Mouse (Mus musculus) forebrain, embryonic 11.5 days (tissue): Measurements from ENCODE around the gene Tamm41. TPM values are rescaled to one million over a fixed set of nuclear protein-coding genes. Genes with fewer than 3 reads are reported as not detected.

ENCODE experiments used
- ATAC-seq: fragments of 200-750 bp; cut with Nextera tagmentation; replicated peaks from 2 replicates; pipeline ENCODE4 v1.8.0; 2017; ENCODE audit warnings: moderate TSS enrichment; ENCODE audit not compliant: low FRiP score
- DNase-seq: peaks from one replicate; pipeline ENCODE4 v3.0.0-alpha.2; 2017; ENCODE audit warnings: low spot score
- H3K27ac ChIP-seq: fragments of 300-500 bp; sonication (generic); 2 replicates; pipeline ENCODE4 v1.5.1; 2014; ENCODE audit warnings: low read depth, low read length
- H3K27me3 ChIP-seq: fragments of 300-500 bp; sonication (generic); 2 replicates; pipeline ENCODE4 v1.6.1; 2014; ENCODE audit warnings: mild to moderate bottlenecking, low read length, mixed read lengths; ENCODE audit not compliant: control insufficient read depth, insufficient read depth
- H3K36me3 ChIP-seq: fragments of 300-500 bp; sonication (generic); 2 replicates; pipeline ENCODE4 v1.6.1; 2014; ENCODE audit warnings: mild to moderate bottlenecking, low read length, moderate library complexity, mixed read lengths; ENCODE audit not compliant: control insufficient read depth, insufficient read depth
- H3K4me1 ChIP-seq: fragments of 300-500 bp; sonication (generic); replicated peaks from 2 replicates; pipeline ENCODE4 v1.6.1; 2014; ENCODE audit warnings: low read length, mixed read lengths; ENCODE audit not compliant: control insufficient read depth, insufficient read depth
- H3K4me2 ChIP-seq: fragments of 300-500 bp; sonication (generic); 2 replicates; pipeline ENCODE4 v1.6.1; 2014; ENCODE audit warnings: low read depth, mild to moderate bottlenecking, low read length, moderate library complexity, mixed read lengths; ENCODE audit not compliant: severe bottlenecking
- H3K4me3 ChIP-seq: fragments of 300-500 bp; sonication (generic); 2 replicates; pipeline ENCODE4 v1.5.1; 2014; ENCODE audit warnings: low read depth, low read length
- H3K9ac ChIP-seq: fragments of 300-500 bp; sonication (generic); 2 replicates; pipeline ENCODE4 v1.6.1; 2014; ENCODE audit warnings: low read length
- H3K9me3 ChIP-seq: fragments of 300-500 bp; sonication (generic); 2 replicates; pipeline ENCODE4 v1.6.1; 2016; ENCODE audit warnings: low read length, mixed read lengths; ENCODE audit not compliant: control insufficient read depth
- WGBS: fragments of 180-500 bp; shearing (Covaris S2); extraction: QIAGEN DNeasy Blood & Tissue Kit; methylation state at CpG from one replicate; pipeline ENCODE4 v1.1.7; 2014; 5-methylcytosine and 5-hydroxymethylcytosine counted together
- polyA plus RNA-seq: library from polyadenylated mRNA; unstranded; fragments of >200 nt; fragmentation: Nextera tagmentation; extraction: Ambion mirVana; gene quantifications from 2 replicates; pipeline ENCODE4 v1.2.1, GENCODE M21; 2014

The Tamm41 gene
- polyA plus RNA-seq, 1 experiment from 2014 or later: 79.0 TPM

DNA sequence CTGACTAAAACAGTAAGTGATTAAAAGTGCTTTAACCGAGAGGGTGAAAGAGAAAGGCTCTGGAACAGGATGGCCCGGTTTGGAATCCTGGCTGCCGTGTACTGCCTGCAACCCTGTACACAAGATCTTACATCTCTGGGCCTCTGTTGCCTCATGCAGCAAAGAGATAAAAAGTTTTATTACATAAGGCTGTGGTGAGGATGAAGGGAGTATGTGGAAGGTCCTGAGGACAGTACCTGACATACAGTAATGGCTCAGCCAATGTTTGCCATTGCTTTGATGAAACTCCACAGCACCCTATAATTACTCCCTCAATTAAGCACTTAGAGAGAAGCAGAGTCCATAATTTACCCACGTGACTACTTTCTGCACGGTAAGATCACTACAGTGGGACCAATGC is 40.8 kb downstream of the Tamm41 start:
- no peak overlapping the region for H3K27ac ChIP-seq
- ATAC-seq: no peak
- 89% methylated on average over 5 of the region's 5 CpGs for WGBS
- no peaks in the 10 kb centered on the region for H3K4me1 ChIP-seq
- H3K36me3 ChIP-seq: no peaks in the 10 kb centered on the region; the same call in 1 of the 2 replicates
- no peaks in the 10 kb centered on the region for H3K27me3 ChIP-seq
- H3K9ac ChIP-seq: no peak overlapping the region
- no peak overlapping the region for H3K4me3 ChIP-seq
- DNase-seq: no peak
- H3K4me2 ChIP-seq: no peak overlapping the region
- no peaks in the 10 kb centered on the region for H3K9me3 ChIP-seq

DNA sequence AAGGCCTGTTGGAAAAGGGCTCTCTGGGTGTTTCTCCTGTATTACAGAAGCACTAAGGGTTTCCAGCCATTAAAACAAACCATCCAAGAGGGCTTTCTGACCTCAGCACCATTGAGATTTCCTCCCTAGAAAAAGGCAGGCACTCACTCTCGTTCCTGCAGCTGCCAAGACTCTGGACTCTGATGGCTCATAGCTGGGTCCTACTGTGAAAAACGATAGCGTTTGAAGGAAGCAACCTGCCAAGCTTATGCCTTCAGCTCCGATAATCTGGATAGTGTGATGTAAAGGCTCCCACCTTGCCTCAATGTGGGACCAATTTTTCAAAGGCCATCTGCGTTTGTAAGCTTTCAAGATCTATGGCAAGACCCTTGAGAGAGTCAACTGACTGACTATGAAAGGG is 43.6 kb downstream of the Tamm41 start:
- H3K9me3 ChIP-seq: no peaks in the 10 kb centered on the region
- H3K36me3 ChIP-seq: no peaks in the 10 kb centered on the region
- no peak overlapping the region for H3K4me3 ChIP-seq
- H3K4me1 ChIP-seq: no peaks in the 10 kb centered on the region
- H3K4me2 ChIP-seq: no peak overlapping the region
- no peak for DNase-seq
- H3K9ac ChIP-seq: no peak overlapping the region
- no peak overlapping the region for H3K27ac ChIP-seq
- 90% methylated on average over 5 of the region's 5 CpGs for WGBS
- ATAC-seq: no peak
- H3K27me3 ChIP-seq: no peaks in the 10 kb centered on the region

DNA sequence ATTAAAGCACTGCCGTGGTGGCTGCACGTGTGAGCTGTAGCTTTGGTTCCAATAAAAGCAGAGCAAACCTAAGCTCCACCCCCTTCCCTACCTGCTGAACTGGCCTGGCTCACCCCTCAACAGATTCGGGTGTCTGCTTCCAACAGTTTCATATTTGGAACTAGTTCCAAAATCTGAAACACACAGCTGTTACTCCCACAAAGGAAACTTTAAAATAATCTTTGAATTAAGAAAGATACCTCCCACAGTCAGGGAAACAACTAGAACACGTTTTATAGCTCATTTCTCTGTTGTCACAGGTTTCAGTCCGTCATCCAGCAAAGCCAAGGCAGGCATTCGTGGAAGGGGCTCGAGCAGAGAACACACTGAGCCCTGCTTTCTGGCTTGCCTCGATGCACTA is 44.0 kb downstream of the Tamm41 start:
- Histone ChIP-seq H3K9ac (no peak overlapping the region), H3K4me1 (no peaks in the 10 kb centered on the region), H3K36me3 (no peaks in the 10 kb centered on the region), H3K27me3 (no peaks in the 10 kb centered on the region), H3K9me3 (no peaks in the 10 kb centered on the region), H3K4me2 (no peak overlapping the region), H3K4me3 (no peak overlapping the region), H3K27ac (no peak overlapping the region)
- DNase-seq: no peak
- WGBS: 80% methylated on average over 8 of the region's 8 CpGs
- ATAC-seq: no peak

DNA sequence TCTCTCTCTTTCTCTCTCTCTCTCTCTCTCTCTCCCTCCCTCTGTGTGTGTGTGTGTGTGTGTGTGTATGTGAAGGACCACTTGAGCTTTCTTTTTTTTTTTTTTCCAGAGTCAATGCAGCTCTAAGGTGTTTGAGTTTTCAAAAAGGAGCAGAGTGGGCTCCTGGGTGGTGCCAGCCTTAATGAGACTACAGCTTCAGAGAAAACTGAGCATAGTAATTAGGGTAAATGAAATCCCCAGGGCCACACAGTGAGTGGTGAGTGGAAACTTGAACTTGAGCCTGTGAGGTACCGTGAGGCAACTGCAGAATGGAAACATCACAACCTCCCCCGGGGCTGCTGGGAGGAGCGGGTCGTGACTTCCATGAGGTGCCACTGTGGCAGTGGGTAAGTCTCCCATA is 45.8 kb downstream of the Tamm41 start:
- no peaks in the 10 kb centered on the region for H3K27me3 ChIP-seq
- no peak for ATAC-seq
- no peak overlapping the region for H3K9ac ChIP-seq
- no peak overlapping the region for H3K4me3 ChIP-seq
- no peak overlapping the region for H3K27ac ChIP-seq
- no peak for DNase-seq
- no peaks in the 10 kb centered on the region for H3K9me3 ChIP-seq
- H3K36me3 ChIP-seq: no peaks in the 10 kb centered on the region
- WGBS: 81% methylated on average over 4 of the region's 4 CpGs
- H3K4me2 ChIP-seq: no peak overlapping the region
- H3K4me1 ChIP-seq: no peaks in the 10 kb centered on the region

DNA sequence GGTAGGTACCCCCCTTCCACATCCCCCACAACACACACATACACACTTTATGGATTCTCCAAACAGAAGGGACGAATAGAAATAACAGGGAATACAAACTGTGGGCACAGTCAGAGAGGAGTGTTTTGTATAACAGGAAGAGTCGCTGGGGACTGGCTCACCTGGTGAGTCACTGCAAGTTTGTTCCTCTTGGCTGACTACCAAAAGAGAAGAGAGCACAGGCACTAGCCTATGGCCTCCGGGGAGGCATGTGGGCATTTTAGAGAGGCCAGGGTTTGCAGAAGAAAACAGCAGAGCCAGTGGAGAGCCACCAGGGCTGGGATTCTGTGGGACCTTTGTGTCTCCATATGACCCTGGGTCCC is 49.1 kb downstream of the Tamm41 start:
- ATAC-seq (no peak), DNase-seq (no peak)
- Histone ChIP-seq H3K9ac (no peak overlapping the region), H3K4me2 (no peak overlapping the region), H3K4me3 (no peak overlapping the region), H3K4me1 (no peaks in the 10 kb centered on the region), H3K36me3 (no peaks in the 10 kb centered on the region), H3K9me3 (no peaks in the 10 kb centered on the region), H3K27ac (no peak overlapping the region), H3K27me3 (no peaks in the 10 kb centered on the region)
- 66% methylated on average over 3 of the region's 3 CpGs for WGBS

DNA sequence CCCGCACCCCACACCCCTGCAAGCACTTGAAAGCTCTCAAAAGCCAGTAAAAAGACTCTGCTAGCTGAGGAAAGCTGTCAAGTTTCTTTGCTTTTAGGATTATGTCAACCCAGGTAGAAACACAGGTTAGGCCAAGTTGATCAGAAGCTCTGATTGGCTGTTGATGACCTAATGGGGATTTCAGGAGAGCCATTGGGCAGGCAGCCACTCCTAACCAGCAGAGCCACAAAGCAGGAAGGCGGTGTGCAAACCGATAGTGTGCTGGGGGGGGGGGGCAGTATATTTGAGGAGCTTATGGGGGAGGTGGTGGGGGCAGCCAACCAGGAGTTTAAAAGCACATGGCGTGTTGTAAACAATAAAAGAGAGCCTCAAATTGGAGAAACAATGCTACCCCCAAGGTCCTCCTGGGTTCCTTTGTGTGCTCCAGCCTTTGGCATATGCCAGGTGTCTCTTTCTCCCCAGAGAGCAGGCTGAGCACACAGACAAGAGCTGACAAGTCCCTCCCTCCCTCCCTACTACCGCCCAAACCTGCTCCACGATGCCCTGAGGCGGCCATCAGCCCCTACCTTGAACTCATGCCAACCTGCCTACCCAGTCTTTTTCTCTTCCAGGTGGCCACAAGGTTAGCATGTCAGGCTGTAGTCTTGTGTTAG is 49.6 kb downstream of the Tamm41 start:
- H3K9ac ChIP-seq: no peak overlapping the region
- ATAC-seq: no peak
- H3K36me3 ChIP-seq: no peaks in the 10 kb centered on the region
- WGBS: 70% methylated on average over 7 of the region's 7 CpGs
- H3K4me2 ChIP-seq: no peak overlapping the region
- H3K9me3 ChIP-seq: no peaks in the 10 kb centered on the region
- H3K27me3 ChIP-seq: no peaks in the 10 kb centered on the region
- H3K27ac ChIP-seq: no peak overlapping the region
- H3K4me3 ChIP-seq: no peak overlapping the region
- DNase-seq: no peak
- no peaks in the 10 kb centered on the region for H3K4me1 ChIP-seq

DNA sequence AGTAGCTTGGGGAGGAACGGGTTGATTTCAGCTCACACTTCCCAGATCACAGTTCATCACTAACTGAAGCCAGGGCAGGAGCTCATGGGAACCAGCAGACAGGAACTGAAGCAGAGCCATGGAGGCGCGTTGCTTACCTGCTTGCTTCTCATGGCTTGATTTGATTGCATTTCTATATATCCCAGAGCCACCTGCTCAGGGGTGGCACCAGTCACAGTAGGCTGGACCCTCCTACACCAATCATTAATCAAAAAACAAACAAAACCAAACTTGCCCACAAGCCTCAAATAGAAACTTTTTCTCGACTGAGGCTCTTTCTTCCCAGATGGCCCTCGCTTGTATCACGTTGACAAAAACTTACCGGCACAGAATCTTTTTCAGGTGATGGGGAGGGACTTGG is 55.0 kb downstream of the Tamm41 start:
- Histone ChIP-seq H3K9me3 (no peaks in the 10 kb centered on the region), H3K36me3 (no peaks in the 10 kb centered on the region), H3K9ac (no peak overlapping the region), H3K4me2 (no peak overlapping the region), H3K27ac (no peak overlapping the region), H3K27me3 (no peaks in the 10 kb centered on the region), H3K4me3 (no peak overlapping the region), H3K4me1 (no peaks in the 10 kb centered on the region)
- no peak for DNase-seq
- no peak for ATAC-seq
- 79% methylated on average over 7 of the region's 7 CpGs for WGBS

DNA sequence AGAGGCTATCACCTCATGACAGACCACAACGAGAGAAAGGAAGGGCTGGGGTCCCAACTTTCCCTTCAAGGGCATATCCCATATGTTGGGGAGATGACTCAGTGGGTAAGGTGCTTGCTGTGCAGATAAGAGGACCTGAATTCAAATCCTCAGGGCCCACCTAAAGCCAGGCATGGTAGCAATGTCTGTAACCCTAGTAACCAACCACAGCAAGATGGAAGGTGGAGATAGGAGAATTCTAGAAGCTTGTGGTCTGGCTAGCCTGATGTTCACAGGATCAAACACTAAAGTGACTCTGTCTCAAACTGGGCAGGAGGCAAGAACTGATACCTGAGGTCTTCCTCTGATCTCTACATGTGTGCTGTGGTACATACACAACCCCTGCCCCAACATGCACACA is 58.0 kb downstream of the Tamm41 start:
- Histone ChIP-seq H3K4me2 (no peak overlapping the region), H3K4me1 (no peaks in the 10 kb centered on the region), H3K27ac (no peak overlapping the region), H3K36me3 (no peaks in the 10 kb centered on the region), H3K9me3 (no peaks in the 10 kb centered on the region), H3K4me3 (no peak overlapping the region), H3K9ac (no peak overlapping the region), H3K27me3 (no peaks in the 10 kb centered on the region)
- ATAC-seq (no peak), DNase-seq (no peak)
- WGBS: 95% methylated on average over 1 of the region's 1 CpGs

DNA sequence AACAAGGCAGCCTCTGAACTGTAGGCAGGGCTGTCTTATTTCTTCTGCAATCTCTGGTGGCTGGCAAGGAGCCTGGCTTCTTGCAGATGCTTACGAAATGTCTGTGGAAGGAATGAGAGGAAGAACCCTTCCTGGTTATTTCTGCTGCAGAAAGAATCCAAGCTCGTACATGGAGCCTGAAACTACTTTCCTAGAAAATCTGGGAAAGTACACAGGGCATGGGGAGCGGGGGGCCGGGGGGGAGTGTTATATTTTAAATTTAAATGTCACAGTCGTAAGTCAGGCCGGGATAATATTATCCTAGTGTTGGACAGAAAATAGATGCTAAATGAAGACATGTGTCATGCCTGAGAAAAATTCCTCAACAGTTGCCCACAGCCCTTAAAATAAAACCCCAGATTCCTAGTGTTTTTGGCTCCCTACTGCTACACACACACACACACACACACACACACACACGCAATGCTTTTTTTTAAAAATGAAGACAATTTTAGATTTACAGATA is 60.7 kb downstream of the Tamm41 start:
- DNase-seq (no peak), ATAC-seq (no peak)
- Histone ChIP-seq H3K4me2 (no peak overlapping the region), H3K27ac (no peak overlapping the region), H3K27me3 (no peaks in the 10 kb centered on the region), H3K36me3 (no peaks in the 10 kb centered on the region), H3K9ac (no peak overlapping the region), H3K4me1 (no peaks in the 10 kb centered on the region), H3K4me3 (no peak overlapping the region), H3K9me3 (no peaks in the 10 kb centered on the region)
- WGBS: 86% methylated on average over 7 of the region's 7 CpGs
